Mouse (Mus musculus) brain, embryonic 18.5 days (tissue): ENCODE results near the gene Ccdc106.

Source experiments
- DNase-seq: peaks from one replicate; pipeline ENCODE4 v3.0.0-alpha.2; 2012; ENCODE audit warnings: low read depth, low spot score

The Ccdc106 gene

DNA sequence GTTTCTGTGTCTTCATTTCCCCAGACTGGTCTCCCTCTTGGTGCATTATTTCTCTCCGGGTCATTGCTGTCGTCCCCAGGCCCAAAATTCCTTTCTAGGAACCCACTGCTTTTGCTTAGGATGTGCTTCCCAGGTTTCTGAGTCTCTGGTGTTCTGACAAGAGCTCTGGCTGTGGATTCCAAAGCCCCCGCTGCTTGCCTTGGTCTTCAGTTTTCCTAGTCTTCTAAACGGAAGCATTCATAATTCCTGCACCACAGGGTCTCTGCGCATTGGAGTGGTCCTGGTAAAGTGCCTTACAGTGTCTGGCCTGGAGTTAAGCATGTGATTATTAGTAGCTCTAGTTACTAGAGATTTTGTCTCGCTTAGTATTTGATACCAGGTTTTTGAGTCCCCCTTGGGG lies 60.5 kb downstream of the Ccdc106 start:
- DNase-seq: no peak

DNA sequence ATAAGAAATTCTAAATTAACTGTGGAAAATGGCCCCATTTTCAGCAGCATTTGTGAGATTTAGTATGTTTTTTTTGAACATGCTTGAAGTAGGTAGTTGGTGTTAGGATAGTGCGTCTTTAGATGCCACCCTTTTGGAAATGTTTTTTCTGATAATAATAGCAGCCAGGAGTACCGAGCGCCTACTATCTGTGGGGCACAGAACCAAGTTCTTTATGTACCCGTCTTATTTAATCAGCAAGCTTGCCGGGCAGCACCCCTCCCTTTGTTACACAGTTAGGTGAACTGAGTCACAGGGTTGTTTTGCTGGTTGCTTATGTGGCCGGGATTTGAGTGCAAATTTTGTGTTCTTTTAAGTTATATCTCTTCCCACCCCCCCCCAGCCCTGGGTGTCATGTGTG lies 60.9 kb downstream of the Ccdc106 start:
- no peak for DNase-seq

DNA sequence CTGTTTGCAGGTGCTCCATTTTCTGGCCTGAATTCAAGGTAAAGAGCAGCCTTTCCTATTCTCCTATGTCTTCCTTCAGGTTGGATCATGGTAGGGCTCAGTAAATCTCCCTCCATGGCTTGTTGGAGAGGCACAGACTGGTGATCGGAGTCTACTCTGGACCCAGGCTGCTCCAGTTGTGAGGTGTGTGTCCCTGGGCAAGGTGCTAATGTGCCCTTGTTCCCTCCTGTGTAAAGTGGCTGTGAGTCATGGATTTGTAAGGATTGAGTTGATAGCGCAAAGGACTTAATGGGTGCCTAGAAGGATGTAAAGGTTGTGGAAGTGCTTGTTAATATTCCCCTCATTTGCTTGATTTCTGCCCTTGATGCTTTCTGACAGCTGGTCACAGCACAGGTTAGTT lies 61.6 kb downstream of the Ccdc106 start:
- DNase-seq: no peak

DNA sequence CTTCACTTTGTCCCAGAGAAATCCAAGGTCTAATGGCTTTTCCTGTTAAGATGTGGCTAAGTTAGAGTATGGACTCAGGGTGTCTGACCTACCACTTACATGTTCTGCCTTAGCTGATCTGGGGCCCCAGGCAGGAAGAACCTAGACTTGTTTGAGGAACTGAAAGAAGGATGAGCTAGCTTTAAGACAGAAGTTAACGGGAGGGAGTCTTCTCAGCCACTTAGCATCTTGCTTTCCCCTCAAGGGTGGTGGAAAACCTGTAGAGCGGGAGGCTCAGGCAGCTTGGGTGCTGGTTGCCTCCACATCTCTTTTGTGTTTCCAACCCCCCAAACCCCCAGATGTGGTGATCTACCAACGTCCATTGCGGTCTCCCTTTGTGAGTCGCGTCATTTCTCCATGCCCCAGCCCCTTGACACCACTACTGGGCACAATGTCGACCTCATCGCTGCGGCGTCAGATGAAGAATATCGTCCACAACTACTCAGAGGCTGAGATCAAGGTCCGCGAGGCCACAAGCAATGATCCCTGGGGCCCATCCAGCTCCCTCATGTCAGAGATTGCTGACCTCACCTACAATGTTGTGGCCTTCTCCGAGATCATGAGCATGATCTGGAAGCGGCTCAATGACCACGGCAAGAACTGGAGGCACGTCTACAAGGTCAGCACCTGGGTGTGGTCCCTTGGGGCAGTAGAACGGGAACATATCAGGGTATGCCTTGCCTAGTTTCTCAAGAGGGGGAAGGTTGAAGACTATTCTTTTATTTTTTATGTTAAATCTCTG lies 63.2 kb downstream of the Ccdc106 start:
- DNase-seq: no peak

DNA sequence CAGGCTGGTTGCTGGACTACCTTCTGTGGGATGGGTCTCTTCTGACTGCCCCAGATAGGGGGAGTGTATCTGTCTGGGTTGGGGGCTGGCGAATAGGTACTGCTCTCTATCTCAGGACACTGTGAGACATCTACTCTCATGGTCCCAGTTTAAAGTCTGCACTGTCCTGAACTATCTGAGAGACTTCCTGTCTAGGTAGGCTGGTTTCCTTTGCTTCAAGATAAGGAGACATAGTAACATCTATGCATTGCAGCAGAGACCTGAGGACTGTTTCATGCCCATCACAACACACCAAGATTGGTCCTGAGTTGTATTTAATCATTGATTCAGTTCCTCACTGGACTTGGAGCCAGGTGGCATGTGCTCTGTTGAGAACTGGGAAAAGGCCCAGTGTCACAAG lies 65.2 kb downstream of the Ccdc106 start:
- no peak for DNase-seq

DNA sequence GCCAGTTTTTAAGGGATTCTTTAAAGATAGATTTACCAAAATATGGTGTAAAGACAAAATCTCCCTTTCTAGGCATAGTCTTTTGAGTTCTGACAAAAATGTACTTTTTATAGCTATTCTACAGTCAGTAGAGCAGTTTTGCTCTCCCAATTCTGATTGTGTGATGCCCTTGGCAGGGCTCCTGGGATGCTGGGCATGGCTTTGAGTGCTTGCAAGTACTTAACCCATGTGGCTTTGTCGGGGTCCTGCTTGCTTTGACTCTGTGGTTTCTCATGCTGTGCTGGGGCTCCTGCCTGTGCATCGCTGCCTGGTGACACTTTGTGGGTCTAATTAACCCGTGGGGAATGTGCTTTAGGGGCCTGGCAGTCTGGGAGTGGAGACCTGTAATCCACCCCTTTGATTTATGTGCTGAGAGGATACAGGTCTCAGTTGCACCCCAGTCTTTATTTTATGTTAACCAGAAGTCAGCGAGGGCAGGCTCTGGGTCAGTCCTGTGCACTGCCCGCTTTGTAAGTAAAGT lies 66.6 kb downstream of the Ccdc106 start:
- no peak for DNase-seq

DNA sequence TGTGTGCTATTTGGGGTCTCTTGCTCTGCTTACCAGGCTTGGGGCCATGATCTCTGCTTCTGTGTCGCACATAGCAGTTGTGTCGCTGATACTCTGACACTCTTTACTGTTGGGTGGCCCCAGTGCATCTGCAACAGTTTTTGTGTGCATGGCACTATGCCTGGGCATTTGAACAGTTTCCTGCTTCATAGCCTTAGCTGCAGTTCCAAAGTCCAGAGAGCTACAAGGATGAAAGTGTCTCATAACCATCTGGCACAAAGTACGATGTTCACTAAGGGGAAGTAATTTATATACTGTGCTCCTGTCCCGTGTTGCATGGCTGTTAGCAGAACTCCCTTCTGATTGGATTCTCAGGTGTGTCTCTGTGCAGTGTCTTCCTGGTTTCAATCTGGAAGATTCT lies 67.5 kb downstream of the Ccdc106 start:
- no peak for DNase-seq

DNA sequence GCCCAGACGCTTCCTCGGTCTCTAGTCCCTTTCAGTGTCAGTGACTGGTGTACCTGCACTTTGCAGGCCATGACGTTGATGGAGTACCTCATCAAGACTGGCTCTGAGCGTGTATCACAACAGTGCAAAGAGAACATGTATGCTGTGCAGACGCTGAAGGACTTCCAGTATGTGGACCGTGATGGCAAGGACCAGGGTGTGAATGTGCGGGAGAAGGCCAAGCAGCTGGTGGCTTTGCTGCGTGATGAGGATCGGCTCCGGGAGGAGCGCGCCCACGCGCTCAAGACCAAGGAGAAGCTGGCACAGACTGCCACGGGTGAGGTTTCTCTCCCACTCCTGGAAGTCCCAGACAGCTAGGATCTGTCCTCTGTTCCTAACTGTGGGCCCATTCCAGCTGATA lies 69.5 kb downstream of the Ccdc106 start:
- no peak for DNase-seq

DNA sequence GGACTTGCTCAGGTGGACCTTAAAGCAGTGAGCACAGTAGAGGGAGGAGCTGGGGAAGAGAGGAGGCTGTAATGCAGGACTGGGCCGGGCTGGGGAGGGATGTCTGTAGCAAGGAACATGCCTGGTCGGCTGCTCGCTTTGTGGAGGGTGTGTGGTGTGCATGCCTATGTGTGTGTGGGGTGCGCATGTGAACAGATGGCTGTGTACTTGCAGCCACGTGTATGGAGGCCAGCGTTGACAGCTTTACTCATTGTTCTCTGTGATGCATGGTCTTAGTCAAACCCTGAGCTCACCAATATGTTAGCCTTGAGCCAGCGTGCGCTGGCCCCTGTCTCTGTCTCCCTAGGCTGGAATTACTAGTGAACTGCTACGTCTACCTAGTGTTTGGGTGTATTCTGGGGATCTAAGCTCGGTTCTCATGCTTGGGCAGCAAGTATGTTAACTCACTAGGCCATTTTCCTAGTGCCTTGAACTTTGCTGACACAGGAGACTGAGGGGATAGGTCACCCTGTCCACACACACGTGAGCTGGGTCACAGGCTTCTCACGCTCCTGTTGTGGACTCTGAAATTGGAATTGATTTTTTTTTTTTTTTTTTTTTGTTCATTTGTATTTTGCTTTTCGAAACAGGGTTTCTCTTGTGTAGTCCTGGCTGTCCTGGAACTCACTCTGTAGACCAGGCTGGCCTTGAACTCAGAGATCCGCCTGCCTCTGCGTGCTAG lies 70.8 kb downstream of the Ccdc106 start:
- no peak for DNase-seq

DNA sequence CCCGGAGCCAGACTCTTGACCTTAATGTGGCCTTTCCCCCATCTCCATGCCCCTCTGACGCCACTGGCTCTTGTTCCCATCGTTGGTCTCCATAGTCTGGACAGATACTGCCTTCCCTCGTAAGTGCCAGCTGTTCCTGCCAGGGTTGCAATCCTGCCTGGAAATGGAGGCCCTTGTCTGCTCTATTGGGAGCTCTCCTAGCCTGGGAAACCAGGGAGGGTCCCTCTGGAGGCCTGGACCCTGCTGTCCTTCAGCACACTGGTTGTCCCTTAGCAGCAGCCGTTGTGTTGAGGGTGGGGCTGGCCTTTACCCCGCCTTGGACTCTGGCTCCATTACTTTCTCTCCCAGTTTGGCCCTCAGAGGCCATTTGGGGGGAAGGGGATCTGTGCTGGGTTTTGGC lies 72.0 kb downstream of the Ccdc106 start:
- DNase-seq: no peak

DNA sequence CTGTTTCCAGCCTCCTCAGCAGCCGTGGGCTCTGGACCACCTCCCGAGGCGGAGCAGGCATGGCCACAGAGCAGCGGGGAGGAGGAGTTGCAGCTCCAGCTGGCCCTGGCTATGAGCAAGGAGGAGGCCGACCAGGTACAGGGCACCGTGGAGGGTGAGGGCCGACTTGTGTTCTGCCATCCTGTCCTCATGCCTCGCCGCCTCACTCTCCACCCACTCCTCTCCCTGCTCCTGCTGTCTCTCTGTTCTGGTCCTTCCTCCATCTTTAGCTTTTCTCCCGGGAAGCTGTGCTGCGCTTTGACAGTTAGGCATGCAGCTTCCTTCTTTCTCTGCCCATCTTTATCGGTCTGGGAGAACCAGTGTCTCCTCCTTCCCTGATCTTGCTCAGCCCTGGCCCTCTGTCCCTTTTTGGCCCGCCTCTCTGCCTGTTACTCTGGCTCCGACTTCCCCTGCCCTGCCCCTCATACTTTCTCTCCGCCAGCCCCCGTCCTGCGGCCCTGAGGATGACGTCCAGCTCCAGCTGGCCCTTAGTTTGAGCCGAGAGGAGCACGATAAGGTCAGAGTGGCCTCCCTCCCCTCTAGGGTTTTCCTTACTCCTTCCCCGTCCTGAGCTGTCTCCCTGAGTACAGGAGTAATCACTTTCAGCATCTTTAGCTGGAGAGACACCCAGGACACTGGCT lies 72.6 kb downstream of the Ccdc106 start:
- no peak for DNase-seq

DNA sequence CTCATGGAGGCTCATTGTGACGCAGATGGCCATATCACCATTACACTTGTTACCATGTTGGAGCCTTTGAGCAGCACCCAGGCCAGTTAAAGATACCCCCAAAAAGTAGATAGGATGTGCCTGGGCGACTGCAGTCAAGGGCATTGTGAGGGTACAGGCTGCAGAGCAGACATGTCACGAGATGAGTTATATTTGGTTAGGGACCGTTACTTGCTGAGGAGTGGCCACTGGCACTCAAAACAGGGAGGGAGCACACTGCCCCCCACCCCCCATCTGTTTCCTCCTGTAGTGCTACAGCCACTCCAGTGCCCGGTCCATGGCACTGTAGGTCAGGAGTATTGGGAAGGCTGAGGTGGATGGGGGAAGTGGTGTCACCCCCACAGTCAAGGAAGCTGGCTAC lies 78.4 kb downstream of the Ccdc106 start:
- DNase-seq: no peak

DNA sequence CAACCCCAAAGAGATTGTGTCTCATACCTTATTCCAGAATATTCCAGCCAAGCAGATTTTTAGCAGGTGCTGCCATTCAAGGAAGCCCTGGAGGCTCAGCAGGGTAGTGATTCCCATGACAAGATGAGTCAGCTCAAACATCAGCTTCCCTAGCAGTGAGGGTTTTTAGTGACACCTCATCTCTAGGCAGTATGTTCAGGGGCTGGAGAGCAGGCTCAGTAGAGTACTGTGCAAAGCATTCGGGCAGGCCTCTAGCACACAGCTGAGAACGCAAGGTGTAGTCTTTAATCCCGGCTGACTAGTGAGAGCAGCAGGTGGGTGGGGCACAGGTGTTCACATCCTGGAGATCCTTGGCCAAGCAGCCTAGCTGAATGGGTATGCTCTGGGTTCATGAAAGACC lies 79.4 kb downstream of the Ccdc106 start:
- no peak for DNase-seq

DNA sequence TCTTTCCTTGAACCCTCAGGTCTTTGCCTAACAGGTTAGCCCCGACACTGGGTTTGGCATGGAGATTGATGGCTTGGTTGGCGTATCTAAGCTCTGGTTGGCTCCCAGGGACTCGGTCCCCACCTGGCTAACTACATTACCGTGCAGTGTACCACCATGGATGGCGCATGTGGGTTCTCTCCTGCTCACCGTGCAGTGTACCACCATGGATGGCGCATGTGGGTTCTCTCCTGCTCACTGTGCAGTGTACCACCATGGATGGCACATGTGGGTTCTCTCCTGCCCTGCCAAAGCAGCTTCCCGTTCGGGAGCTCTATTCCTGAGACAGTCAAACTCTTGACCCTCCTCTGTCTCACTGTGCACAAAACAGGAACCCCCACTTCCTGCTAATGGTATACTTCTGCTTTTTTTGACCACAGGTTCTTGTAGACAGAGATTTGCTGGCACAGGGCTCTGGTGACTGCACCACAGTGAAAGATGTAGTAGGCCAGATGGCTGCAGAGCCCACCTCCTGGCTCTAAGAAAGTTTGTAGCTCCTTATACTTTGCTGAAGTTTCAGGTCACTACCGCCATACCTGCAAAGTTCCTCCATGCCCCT lies 80.8 kb downstream of the Ccdc106 start:
- no peak for DNase-seq

DNA sequence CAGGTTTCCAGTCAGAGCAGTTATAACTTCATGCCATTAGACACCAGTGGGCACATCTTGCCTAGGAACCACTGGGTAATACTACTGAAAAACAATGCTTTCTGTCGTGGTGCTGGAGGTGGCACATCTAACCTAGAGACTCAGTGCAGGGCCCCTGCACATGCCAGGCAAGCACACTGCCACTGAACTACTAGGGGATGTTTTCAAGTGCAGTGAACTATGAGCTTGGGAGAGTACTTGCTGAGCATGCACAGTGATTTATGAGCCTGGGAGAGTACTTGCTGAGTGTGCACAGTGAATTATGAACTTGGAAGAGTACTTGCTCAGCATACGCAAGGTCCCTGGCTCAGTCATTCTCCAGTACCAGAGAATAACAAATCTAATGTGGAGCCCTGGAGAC lies 82.2 kb downstream of the Ccdc106 start:
- no peak for DNase-seq

DNA sequence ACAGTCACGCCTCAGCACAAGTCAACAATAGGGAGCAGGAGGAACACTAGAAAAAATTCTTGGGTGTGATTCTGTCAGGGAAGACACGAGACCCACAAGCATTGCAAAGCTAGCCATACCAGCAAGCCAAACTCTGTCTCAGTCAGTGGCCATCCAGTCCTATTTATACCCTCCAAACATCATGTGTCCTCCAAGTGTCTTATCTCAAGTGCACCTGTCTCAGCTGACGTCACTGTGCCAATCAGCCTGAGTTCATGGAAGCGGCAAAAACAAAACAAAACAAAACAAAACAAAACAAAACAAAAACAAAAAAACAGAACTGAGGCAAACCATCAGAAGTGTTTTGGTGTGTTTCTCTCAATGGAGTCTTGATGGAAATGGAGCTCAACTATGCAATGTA lies 87.9 kb downstream of the Ccdc106 start:
- DNase-seq: no peak

DNA sequence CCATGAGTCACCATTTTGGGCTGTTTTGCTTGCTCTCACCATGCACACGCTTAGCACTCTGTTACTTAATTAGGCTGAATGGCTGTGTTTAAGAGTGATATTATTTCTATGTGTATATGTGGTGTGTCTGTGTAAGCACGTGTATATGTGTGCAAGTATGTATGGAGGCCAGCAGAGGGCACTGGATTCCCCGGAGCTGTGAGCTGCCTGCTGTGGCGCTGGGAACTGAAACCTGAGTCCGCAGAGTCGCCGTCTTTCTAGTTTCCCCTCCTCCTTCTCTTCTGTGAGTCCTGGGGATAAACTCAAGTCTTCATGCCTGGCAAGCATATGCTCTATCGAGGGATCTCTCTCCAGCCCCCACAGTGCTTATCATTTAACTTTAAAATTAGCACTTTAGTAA lies 88.9 kb downstream of the Ccdc106 start:
- DNase-seq: no peak
